Mouse (Mus musculus): ENCODE results near the gene Plcd3.

The Plcd3 gene

GRCm38 (mm10) chr11:103095107-103095670, 6.3 kb downstream of the Plcd3 start:
- TF ChIP-seq GATA4 (IDR thresholded peaks at IDR 0.05; ENCODE audit: insufficient replicate concordance, low read length) = no peak

- TF ChIP-seq GATA4 (IDR thresholded peaks at IDR 0.05; ENCODE audit: insufficient replicate concordance, low read length) = no peak
Measured at GRCm38 (mm10) chr11:103093862-103094833, 7.3 kb downstream of the Plcd3 start.

- TF ChIP-seq GATA4 (IDR thresholded peaks at IDR 0.05; ENCODE audit: insufficient replicate concordance, low read length) = no peak
Measured at GRCm38 (mm10) chr11:103093306-103093705, 8.2 kb downstream of the Plcd3 start.

DNA sequence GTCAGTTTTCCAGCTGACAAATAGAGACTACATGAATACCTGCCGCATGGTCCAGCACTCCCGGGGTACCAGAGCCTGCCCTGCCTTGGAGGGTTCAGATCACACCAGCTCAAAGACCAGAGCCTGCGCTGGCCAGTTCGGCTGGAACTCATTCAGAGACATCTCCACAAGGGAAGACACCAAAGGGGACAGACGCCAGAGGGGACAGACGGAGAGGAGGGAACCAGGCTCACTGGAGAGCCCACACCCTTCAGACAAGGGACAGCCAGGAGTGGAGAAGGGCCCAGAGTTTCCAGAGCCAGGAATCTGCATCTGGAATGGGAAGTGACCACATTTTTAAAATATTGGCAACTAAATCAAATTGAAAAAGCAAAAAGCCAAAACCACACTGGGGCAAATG, 19.8 kb downstream of the Plcd3 start:
- no peak for TF ChIP-seq GATA4 (IDR thresholded peaks at IDR 0.05; ENCODE audit: insufficient replicate concordance, low read length)

DNA sequence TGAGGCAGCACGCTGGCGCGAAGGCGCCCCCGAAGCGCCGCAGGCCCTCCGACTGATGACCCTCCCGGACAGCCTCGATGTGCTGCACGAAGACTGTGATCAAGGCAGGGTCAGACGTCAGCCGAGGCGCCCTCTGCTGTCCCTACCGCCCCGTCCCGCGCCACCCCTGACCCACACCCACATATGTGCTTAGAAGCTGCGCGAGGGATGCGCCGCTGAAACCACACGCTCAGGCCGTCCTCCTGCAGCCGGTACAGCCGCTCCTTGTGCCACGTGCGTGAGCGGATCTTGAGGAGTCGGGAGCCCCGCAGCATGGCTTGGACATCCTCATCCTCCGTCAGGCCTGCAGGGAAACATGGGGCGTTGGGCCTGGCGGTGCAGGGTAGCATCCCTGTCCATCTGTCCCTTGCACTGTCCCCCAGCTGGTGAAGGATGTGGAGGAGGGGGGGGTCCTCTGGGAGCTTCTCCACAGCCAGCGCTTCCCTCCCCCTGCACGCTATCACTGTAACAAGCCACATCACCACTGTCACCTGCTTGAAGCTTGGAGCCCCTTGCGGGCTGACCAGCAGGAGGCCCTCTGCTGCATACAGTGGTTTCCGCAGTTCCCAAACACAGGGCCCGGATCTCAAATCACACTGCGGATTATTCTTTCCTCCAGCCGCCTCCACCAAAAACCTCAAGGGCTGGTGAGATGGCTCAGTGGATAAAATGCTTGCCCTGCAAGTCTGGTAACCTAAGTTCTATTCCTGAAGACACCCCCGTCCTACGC, 21.0 kb downstream of the Plcd3 start:
- TF ChIP-seq GATA4 (IDR thresholded peaks at IDR 0.05; ENCODE audit: insufficient replicate concordance, low read length) = no peak

DNA sequence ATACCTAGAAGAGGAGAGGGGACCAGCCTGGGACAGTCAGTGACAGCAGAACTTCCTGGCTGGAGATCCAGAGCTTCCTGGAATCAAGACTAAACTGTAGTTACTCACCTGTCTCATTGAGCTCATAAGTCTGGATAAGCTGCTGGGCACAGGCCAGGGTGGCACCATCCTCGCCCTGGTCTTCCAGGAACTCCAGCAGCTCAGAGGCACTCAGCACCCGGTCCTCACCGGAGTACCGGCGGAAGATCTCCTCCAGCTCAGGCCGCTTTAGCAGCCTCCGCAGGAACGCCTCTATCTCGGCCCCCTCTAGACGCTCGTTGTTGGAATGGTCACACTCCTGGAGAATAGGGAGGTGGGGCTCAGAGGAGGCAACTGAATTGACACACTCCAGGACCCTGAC, 23.3 kb downstream of the Plcd3 start:
- TF ChIP-seq GATA4 (IDR thresholded peaks at IDR 0.05; ENCODE audit: insufficient replicate concordance, low read length) = no peak

DNA sequence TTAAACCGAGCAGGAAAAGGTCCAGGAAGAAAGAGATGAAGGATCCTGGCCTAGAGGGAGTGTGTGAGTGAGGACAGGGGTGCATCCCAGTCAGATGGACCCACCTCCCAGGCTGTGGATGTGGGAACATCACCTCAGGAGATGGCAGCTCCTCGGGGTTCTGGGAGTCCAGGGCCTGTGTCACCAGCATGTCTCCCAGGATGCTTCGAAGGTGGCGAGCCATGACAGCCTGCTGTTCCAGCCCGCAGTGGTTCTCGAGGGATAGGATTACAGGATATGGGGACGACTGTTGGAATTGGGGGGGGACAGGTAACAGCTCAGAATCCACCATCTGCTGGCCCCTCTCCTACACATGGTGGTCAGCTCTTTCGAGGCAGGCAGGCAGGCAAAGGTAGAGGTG, 24.9 kb downstream of the Plcd3 start:
- no peak for TF ChIP-seq GATA4 (IDR thresholded peaks at IDR 0.05; ENCODE audit: insufficient replicate concordance, low read length)

GRCm38 (mm10) chr11:103076010-103076409, 25.4 kb downstream of the Plcd3 start:
- TF ChIP-seq GATA4 (IDR thresholded peaks at IDR 0.05; ENCODE audit: insufficient replicate concordance, low read length) = no peak

GRCm38 (mm10) chr11:103074796-103075323, 26.6 kb downstream of the Plcd3 start:
- no peak for TF ChIP-seq GATA4 (IDR thresholded peaks at IDR 0.05; ENCODE audit: insufficient replicate concordance, low read length)

- TF ChIP-seq GATA4 (IDR thresholded peaks at IDR 0.05; ENCODE audit: insufficient replicate concordance, low read length) = no peak
Measured at GRCm38 (mm10) chr11:103074121-103074650, 27.3 kb downstream of the Plcd3 start.

DNA sequence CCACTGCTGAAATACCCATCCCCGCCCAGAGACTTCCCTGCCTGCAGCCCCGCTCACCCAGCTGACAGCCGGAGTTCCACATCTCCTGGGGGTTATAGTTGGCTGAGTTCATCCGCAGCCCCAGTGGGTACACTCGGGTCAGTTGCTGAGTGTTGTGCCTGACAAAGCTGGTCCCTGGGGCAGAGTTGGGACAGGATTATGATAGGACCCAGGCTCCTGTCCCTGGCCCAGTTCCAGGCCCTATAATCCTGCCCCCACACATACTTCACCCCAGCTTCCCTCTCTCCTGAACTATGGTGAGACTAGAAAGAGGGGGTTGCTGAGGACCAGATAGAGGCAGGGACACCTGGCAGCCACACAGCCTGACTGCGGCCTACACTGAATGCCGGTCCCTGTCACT, 27.8 kb downstream of the Plcd3 start:
- no peak for TF ChIP-seq GATA4 (IDR thresholded peaks at IDR 0.05; ENCODE audit: insufficient replicate concordance, low read length)

DNA sequence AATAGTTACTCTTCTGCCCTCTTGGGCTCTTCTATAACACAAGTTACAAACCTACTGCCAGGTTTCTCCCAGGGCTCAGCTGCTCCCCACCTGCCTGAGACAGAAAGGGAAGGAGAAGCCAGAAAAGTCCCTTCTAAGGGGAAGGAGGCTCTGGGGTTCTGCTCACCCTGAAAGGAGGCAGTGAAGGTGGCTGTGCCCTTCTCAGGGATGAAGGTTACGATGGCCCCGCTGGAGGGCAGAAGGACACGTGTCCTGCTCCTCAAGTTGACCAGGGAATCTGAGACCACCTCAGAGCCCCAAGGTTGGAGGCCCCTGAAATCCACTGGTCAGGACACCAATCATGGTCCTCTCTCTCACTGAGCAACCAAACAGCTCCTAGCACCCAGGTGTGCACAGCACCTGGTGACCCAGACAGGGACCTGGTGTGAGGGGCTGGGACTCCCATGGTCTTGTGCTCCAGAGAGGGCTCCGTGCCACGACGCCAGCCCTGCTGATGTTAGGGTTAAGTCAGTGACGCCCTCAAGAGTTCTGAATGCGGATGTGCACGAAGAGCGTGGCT, 31.1 kb downstream of the Plcd3 start:
- TF ChIP-seq GATA4 (IDR thresholded peaks at IDR 0.05; ENCODE audit: insufficient replicate concordance, low read length) = no peak

DNA sequence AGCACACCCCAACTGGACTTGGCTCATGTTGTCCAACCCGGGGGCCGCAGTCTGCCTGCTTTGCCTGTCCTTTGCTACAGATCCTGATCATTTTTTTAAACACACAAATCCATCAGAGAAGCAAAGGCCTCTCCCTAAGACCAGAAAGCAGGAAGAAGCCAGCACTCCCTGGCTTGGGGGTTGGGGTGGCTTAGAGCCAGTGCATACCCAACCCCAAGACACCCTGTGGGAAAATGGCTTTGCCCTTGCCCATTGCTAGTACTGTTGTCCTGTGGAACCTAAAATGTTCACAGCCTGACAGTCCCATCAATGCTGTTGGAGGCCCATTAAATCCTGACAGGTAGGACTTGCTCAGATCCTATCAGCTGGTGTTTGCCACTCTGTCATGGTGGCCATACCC, 31.7 kb downstream of the Plcd3 start:
- no peak for TF ChIP-seq GATA4 (IDR thresholded peaks at IDR 0.05; ENCODE audit: insufficient replicate concordance, low read length)

GRCm38 (mm10) chr11:103068884-103069283, 32.6 kb downstream of the Plcd3 start:
- no peak for TF ChIP-seq GATA4 (IDR thresholded peaks at IDR 0.05; ENCODE audit: insufficient replicate concordance, low read length)

DNA sequence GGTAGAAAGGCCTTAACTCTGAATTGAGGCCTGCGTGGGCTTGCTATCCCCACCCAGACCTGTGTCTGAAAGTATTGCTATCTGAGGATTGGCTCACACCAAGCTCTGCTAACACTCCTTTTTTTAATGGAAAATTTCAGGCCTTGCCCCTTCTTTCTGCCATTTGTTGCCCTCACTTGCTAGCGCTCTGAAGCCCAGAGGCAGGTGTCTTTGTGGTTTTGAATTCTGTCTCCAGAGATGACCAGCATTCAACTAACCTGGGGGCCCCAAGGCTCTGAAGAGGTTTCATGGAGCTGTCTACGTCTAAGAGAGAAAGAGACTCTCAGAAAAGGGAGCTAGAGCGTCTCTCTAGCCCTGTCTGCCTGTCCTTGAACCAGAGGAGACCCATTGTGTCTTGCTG, 33.2 kb downstream of the Plcd3 start:
- no peak for TF ChIP-seq GATA4 (IDR thresholded peaks at IDR 0.05; ENCODE audit: insufficient replicate concordance, low read length)
